Mouse (Mus musculus) activated CD4-positive, CD25-positive, alpha-beta regulatory T cell, adult 4 months (primary cell): ENCODE results near the gene Thsd7b. TPM values are rescaled to one million over a fixed set of nuclear protein-coding genes. Genes with fewer than 3 reads are reported as not detected.
"Not testable (repeated sequence)": the region's sequence is repeated elsewhere in the genome, so short reads cannot be mapped to it uniquely, and the experiment has no call there.

Experiments used
- ATAC-seq: one replicate; pipeline ENCODE4 v1.8.0; 2017
- polyA plus RNA-seq, 2 experiments: library from polyadenylated mRNA; unstranded; fragments of 100-300 nt; shearing (Covaris generic); gene quantifications; one replicate each; pipeline ENCODE4 v1.2.1; 2017

Thsd7b gene
- polyA plus RNA-seq, 2 experiments from 2014 or later, result 0.57 to 0.71 TPM

DNA sequence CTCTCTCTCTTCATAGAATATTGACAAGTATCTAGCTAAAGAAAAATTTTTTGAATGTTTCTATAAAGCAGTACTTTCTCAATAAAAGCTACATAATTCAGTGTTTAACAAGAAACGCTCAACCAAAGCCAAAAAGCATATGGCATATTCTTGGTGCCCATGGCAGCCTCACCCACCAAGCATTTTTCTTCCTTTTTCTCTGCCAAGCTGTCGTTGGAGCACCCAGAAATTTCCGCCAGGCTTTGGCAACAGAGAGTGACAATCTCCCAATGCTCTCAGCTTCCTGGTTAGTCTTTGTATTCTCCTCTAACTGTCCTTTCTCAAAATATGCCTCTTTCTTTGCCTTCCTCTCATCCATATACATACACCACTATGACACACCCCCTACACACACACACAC, 857.8 kb downstream of the Thsd7b start:
- no peak for ATAC-seq

DNA sequence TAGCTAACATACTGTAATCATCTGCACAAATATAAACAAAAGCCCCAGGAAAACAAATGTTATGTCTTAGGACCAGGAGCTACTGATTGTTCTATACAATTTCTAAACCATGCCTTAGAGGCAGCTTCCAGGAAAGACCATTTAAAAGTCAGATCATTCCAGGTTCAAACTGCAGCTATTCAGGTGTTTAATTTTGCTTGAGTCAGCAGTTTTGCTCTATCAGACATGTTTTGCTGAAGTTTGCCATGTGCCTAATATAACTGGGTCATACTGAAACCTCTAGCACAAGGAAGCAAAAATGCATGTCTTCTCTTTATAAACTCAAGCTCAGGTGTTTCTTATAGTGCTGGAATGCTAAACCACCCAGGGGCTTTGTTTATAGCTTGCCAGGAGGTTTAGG, 893.1 kb downstream of the Thsd7b start:
- ATAC-seq, result no peak

DNA sequence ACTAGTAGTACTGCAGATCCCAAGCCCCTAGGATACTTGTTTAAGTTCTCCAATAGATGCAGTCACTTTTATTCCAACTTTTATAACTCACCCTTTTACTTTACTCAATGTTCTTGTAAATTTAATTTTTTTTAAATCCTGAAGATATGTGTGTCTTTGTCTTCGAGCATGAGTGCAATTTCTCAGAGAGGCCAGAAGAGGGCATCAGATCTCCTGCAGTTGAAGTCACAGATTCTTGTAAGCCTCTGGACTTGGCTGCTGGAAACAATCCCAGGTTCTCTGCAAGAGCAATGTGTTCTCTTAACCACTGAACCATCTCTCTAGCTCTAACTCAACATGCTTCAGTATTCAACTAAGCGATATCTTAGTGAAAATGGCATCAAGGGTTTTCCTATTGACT, 894.2 kb downstream of the Thsd7b start:
- ATAC-seq, result no peak

- no peak for ATAC-seq
Measured at GRCm38 (mm10) chr1:130169875-130170274, 896.8 kb downstream of the Thsd7b start.

DNA sequence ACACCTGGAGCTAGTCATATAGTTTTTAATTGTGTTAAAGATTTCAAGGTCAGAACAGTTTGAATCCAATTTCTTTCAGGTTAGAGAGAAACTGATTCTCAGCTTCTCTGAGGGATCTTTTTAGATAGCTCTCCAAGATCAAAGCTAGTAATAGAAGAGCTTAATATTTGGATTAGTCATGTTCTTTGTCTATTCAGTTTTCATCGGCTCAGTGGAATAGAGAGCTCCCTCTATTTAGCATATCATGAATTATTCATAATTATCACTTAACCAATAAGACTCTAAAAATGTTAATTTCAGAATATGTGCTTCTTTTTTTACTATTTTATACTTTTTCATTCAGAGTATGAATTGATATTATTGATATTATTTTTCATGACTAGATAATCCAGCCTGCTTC, 897.2 kb downstream of the Thsd7b start:
- ATAC-seq, result no peak

- not testable (repeated sequence) for ATAC-seq
Measured at GRCm38 (mm10) chr1:130186836-130187235, 913.7 kb downstream of the Thsd7b start.

DNA sequence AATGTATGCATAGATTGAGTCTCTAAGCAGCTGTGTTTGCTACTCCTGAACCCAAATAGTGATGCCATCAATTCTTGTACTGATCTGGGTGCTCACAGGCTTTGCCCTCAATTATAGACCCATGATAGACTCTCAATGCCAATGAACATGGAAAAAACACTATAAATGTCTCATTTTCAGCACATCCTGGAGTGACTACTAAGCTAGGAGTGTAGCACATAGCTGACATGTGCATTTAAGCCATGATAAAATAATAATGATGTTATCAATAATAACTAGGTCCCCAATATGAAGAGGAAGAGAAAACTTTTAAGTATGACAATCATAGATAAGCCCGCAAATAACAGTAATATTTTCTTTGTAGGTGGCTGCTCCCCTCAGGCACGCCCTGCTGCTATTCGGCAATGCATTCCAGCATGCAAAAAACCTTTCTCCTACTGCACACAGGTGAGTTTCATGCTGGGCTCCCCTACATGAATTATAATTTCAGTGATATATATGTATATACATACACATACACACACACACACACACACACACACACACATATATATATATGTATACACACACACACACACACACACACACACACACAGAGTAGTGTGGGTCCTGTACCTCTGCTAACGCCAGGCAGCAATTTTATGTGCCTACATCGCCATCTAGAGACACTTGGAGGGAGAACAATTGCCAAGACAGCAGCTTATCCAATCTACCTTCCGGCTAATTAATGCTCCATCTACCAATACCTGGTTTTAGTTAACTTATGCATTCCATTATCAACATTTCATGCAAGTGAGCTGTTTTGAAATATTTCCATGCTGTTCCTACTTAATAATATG, 919.3 kb downstream of the Thsd7b start:
- no peak for ATAC-seq

- ATAC-seq, result no peak
Measured at GRCm38 (mm10) chr1:130217404-130217803, 944.3 kb downstream of the Thsd7b start.

DNA sequence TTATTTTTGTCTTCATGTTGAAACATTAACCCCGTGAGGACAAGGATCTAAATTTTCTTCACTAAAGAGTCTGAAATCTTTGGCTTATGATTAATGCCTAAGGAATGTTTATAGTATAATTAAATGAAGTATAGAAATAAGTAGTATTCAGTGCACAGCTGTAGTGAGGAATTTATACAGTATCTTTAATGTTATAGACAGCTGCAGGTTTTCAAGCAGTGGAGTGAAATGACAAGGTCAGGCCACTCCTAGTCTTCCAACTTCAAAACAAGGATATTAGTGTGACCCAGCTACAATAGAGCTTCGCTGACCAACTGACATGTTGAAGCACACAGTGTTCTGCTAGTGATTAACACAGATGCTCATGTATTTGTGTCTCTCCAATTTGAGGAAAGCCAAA, 949.8 kb downstream of the Thsd7b start:
- ATAC-seq, result no peak

DNA sequence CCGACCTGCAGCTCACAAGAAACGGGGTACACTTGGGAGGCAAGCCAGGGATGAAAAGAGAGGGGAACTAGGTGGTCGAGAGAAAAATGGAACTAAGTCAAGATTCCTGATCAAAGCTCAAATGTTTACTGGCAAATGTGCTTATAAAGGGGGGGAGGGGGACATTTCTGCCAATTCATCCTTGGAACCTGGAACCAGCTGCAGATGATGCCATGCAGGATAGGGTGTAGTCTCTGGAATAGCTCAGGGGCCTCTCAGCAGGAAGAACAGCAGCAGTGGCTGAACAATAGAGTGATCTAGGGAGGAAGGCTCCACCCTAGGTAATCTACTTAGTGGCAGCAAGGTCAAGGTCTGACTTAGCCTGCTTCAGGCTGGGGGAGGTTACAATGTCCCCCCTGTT, 972.5 kb downstream of the Thsd7b start:
- no peak for ATAC-seq

GRCm38 (mm10) chr1:130246264-130246663, 973.2 kb downstream of the Thsd7b start:
- not testable (repeated sequence) for ATAC-seq

GRCm38 (mm10) chr1:130246930-130247329, 973.8 kb downstream of the Thsd7b start:
- not testable (repeated sequence) for ATAC-seq

DNA sequence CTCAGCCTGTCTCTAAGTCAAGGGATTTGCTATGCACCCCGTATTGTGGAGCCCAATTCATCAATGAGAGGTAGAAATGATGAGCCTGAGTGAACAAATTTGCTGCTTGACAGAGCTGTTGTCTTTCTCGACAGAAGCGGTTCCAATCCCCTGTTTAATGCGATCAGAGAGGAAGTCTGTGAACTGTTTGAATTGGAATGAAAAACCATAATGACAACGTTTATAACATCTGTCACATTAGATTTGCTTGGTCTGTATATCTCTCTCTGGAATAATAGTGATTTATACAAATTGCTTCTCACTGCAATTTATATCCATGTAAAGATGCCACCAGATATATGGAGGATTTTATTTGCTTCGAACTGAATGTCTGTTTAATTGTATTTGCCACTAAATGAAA, 988.9 kb downstream of the Thsd7b start:
- no peak for ATAC-seq
